Comparison of ENCODE assay signal across 10 mouse cellular contexts in genomic region chr2:30901646-30902160, GRCm38 (mm10). TPM values are rescaled to one million over a fixed set of nuclear protein-coding genes. Genes with fewer than 3 reads are reported as not detected.
DNase-seq lines count a peak whose midpoint lies in the region; ATAC-seq and TF ChIP-seq lines count a peak whose summit lies in the region.
"Had no signal": no experiment of that assay in that cellular context is flagged by ENCODE, and none has a peak within 500 bp of the region (broad histone marks: within the 10 kb centered on the region; RNA-seq: fewer than 3 reads in every experiment).

No protein-coding gene starts in this region.

- no peaks in the 10 kb centered on the region for H3K9me3 ChIP-seq in heart, embryonic 12.5 days (replicated peaks)
- no peaks in the 10 kb centered on the region for H3K9me3 ChIP-seq in limb, embryonic 15.5 days

- ATAC-seq in heart, embryonic 12.5 days (ENCODE audit: insufficient number of reproducible peaks, low FRiP score), result no peak
- ATAC-seq in limb, embryonic 15.5 days (ENCODE audit: insufficient number of reproducible peaks, low FRiP score, low TSS enrichment, low read depth), result no peak

- no peak overlapping the region for H3K4me3 ChIP-seq in heart, embryonic 12.5 days
- no peak overlapping the region for H3K4me3 ChIP-seq in heart, adult 2 months
- peak overlapping the region; percentile 67; the same call in 1 of the 2 replicates for H3K4me3 ChIP-seq in testis, adult 2 months (ENCODE audit: control insufficient read depth, low read depth, low read length)
- H3K4me3 ChIP-seq in limb, embryonic 15.5 days, result peak overlapping the region; percentile 53

- peaks cover 39% of the 10 kb centered on the region for H3K4me1 ChIP-seq in heart, embryonic 12.5 days (replicated peaks)
- H3K4me1 ChIP-seq in heart, adult 2 months (ENCODE audit: control insufficient read depth, insufficient read depth, low read length), result no peaks in the 10 kb centered on the region
- H3K4me1 ChIP-seq in testis, adult 2 months (ENCODE audit: control insufficient read depth, insufficient read depth, low read length), result peaks cover 3% of the 10 kb centered on the region
- peaks cover 45% of the 10 kb centered on the region for H3K4me1 ChIP-seq in limb, embryonic 15.5 days

- no peak for TF ChIP-seq POLR2A in heart, adult 2 months (IDR thresholded peaks at IDR 0.05; ENCODE audit: insufficient read depth, low read depth, low read length)
- TF ChIP-seq POLR2A in testis, adult 2 months (IDR thresholded peaks at IDR 0.05; ENCODE audit: control insufficient read depth, low read depth, low read length), result no peak

- intact Hi-C loops in heart, adult 2 months (cut with DNase I), result no loop called here

- TF ChIP-seq CTCF in heart, adult 2 months (IDR thresholded peaks at IDR 0.05), result no peak
- no peak for TF ChIP-seq CTCF in testis, adult 2 months (IDR thresholded peaks at IDR 0.05; ENCODE audit: control insufficient read depth, insufficient read depth, insufficient replicate concordance, low read depth, low read length)

- no peak overlapping the region for H3K9ac ChIP-seq in heart, embryonic 12.5 days
- H3K9ac ChIP-seq in heart, adult 2 months (ENCODE audit: low read depth, low read length), result no peak overlapping the region
- 0 out of 2 replicates have a peak overlapping the region, but pooled peaks have one; percentile 39 for H3K9ac ChIP-seq in limb, embryonic 15.5 days

- WGBS in heart, embryonic 12.5 days, result 52% methylated on average over 6 of the region's 6 CpGs
- WGBS in heart, adult 2 months, result 55% methylated on average over 6 of the region's 6 CpGs
- WGBS in limb, embryonic 15.5 days, result 39% methylated on average over 6 of the region's 6 CpGs

- no peak overlapping the region for H3K27ac ChIP-seq in heart, embryonic 12.5 days (ENCODE audit: poor library complexity, severe bottlenecking)
- H3K27ac ChIP-seq in heart, adult 2 months, result no peak overlapping the region
- H3K27ac ChIP-seq in testis, adult 2 months (ENCODE audit: control insufficient read depth, insufficient read depth, low read depth, low read length), result no peak overlapping the region
- peak overlapping the region; percentile 29; the same call in 1 of the 2 replicates for H3K27ac ChIP-seq in limb, embryonic 15.5 days
- H3K27ac ChIP-seq: macrophage had no signal

- DNase-seq in heart, adult 2 months, result no peak
- DNase-seq in testis, postnatal 10 days (ENCODE audit: low spot score), result no peak
- no peak for DNase-seq in embryo, embryonic 9.5 days (ENCODE audit: extremely low spot score)
- no peak for DNase-seq in layer of hippocampus, postnatal 25 days (ENCODE audit: extremely low spot score in 1 of 2, low spot score in 1 of 2)
- no peak for DNase-seq in gastrocnemius, postnatal 4 days (ENCODE audit: low spot score in 2 of 2)
- DNase-seq: layer of hippocampus, postnatal 36 days had no signal

- no peaks in the 10 kb centered on the region for H3K36me3 ChIP-seq in heart, embryonic 12.5 days
- H3K36me3 ChIP-seq in heart, adult 2 months (ENCODE audit: control insufficient read depth, insufficient read depth, low read length), result no peaks in the 10 kb centered on the region
- H3K36me3 ChIP-seq in testis, adult 2 months (ENCODE audit: control insufficient read depth, insufficient read depth, low read length), result no peaks in the 10 kb centered on the region
- peaks cover 6% of the 10 kb centered on the region; the same call in 1 of the 2 replicates for H3K36me3 ChIP-seq in limb, embryonic 15.5 days

- H3K4me2 ChIP-seq in heart, embryonic 12.5 days, result 0 out of 2 replicates have a peak overlapping the region, but pooled peaks have one; percentile 70
- peak overlapping the region; percentile 87 for H3K4me2 ChIP-seq in limb, embryonic 15.5 days

- no peak for TF ChIP-seq EP300 in heart, adult 2 months (IDR thresholded peaks at IDR 0.05; ENCODE audit: insufficient read depth, low read depth, low read length)

- peaks cover 21% of the 10 kb centered on the region; the same call in 1 of the 2 replicates for H3K27me3 ChIP-seq in heart, embryonic 12.5 days (replicated peaks)
- no peaks in the 10 kb centered on the region for H3K27me3 ChIP-seq in heart, adult 2 months (ENCODE audit: control insufficient read depth, insufficient read depth, low read length)
- no peaks in the 10 kb centered on the region for H3K27me3 ChIP-seq in testis, adult 2 months (ENCODE audit: control insufficient read depth, insufficient read depth, low read length)
- H3K27me3 ChIP-seq in limb, embryonic 15.5 days, result no peaks in the 10 kb centered on the region

- no peaks in the 10 kb centered on the region for H3K79me2 ChIP-seq in heart, adult 2 months (replicated peaks; ENCODE audit: control insufficient read depth, insufficient read depth, low read length)

RNA-seq across cellular contexts. Expression of gene Ptges, which starts 28.0 kb away (rescaled TPM):
- 2.3 and 4.3 TPM in 2 replicates for polyA plus RNA-seq in heart, embryonic 12.5 days (2016; fragmentation: Nextera tagmentation; extraction: Ambion mirVana)
- 1 to 10 TPM; 2.5 to 2.8 TPM for total RNA-seq in heart, adult 2 months (2021)
- 4.8 and 6.6 TPM in 2 replicates for polyA plus RNA-seq in heart, adult 2 months (2012; rRNA removed)
- polyA plus RNA-seq in testis, adult 2 months (2012; rRNA removed), result 3.9 and 15.6 TPM in 2 replicates
- 27.6 and 35.3 TPM in 2 replicates for polyA plus RNA-seq in limb, embryonic 15.5 days (2015; fragmentation: Nextera tagmentation; extraction: Ambion mirVana)
- 1 to 10 TPM; 2.7 to 4.2 TPM for total RNA-seq in layer of hippocampus, postnatal 25 days (2021)
- total RNA-seq in gastrocnemius, postnatal 4 days (2021), result 10 to 100 TPM in 1 of 2 experiments, 1 to 10 TPM in 1; 8.8 to 12.1 TPM

RNA-seq across cellular contexts. Expression of gene Tor1b, which starts 51.1 kb away (rescaled TPM):
- 25.1 and 25.8 TPM in 2 replicates for polyA plus RNA-seq in heart, embryonic 12.5 days (2016; fragmentation: Nextera tagmentation; extraction: Ambion mirVana)
- 10 to 100 TPM; 23.9 to 26.4 TPM for total RNA-seq in heart, adult 2 months (2021)
- polyA plus RNA-seq in heart, adult 2 months (2012; rRNA removed), result 17.1 and 28.6 TPM in 2 replicates
- polyA plus RNA-seq in testis, adult 2 months (2012; rRNA removed), result 12.9 and 14.0 TPM in 2 replicates
- polyA plus RNA-seq in limb, embryonic 15.5 days (2015; fragmentation: Nextera tagmentation; extraction: Ambion mirVana), result 38.5 and 40.4 TPM in 2 replicates
- total RNA-seq in layer of hippocampus, postnatal 25 days (2021), result 10 to 100 TPM; 37.4 to 39.6 TPM
- total RNA-seq in gastrocnemius, postnatal 4 days (2021), result 10 to 100 TPM; 29.3 to 30.4 TPM

Comparison
In these comparisons a context has a peak if more than half of its experiments do, and no peak if none do; other contexts are left out.
1. H3K4me3 ChIP-seq: peak in testis, adult 2 months (single experiment) and limb, embryonic 15.5 days (single experiment); none in heart, embryonic 12.5 days (single experiment) and heart, adult 2 months (single experiment).